Mouse (Mus musculus): Measurements from ENCODE around the gene Alx3.

Gene Alx3

GRCm38 (mm10) chr3:107594662-107595263 is at the start of gene Alx3:
TSS of gene Alx3 (plus strand) at chr3:107595031.
- peak; percentile 76 for DNase-seq

- no peak for DNase-seq
Measured at GRCm38 (mm10) chr3:107545278-107545677, 49.6 kb upstream of the Alx3 start.

GRCm38 (mm10) chr3:107545716-107546412 is 49.0 kb upstream of the Alx3 start:
- no peak for DNase-seq

GRCm38 (mm10) chr3:107546956-107547355 is 47.9 kb upstream of the Alx3 start:
- DNase-seq: peak; percentile 97

GRCm38 (mm10) chr3:107550409-107551049 is 44.3 kb upstream of the Alx3 start:
- no peak for DNase-seq

- no peak for DNase-seq
Measured at GRCm38 (mm10) chr3:107554842-107555241, 40.0 kb upstream of the Alx3 start, which contains the start of gene Ubl4b. TSS of gene Ubl4b (minus strand) at chr3:107555073.

GRCm38 (mm10) chr3:107558740-107559139 is 36.1 kb upstream of the Alx3 start:
- no peak for DNase-seq

- peak; percentile 97 for DNase-seq
Measured at GRCm38 (mm10) chr3:107559183-107559582, 35.6 kb upstream of the Alx3 start.

- no peak for DNase-seq
Measured at GRCm38 (mm10) chr3:107562104-107562503, 32.7 kb upstream of the Alx3 start.

- no peak for DNase-seq
Measured at GRCm38 (mm10) chr3:107562591-107562990, 32.2 kb upstream of the Alx3 start.

- DNase-seq: no peak
Measured at GRCm38 (mm10) chr3:107563880-107564279, 31.0 kb upstream of the Alx3 start.

GRCm38 (mm10) chr3:107565331-107565730 is 29.5 kb upstream of the Alx3 start:
- DNase-seq: no peak

- no peak for DNase-seq
Measured at GRCm38 (mm10) chr3:107567766-107568165, 27.1 kb upstream of the Alx3 start.

- no peak for DNase-seq
Measured at GRCm38 (mm10) chr3:107568721-107569120, 26.1 kb upstream of the Alx3 start.

- no peak for DNase-seq
Measured at GRCm38 (mm10) chr3:107571205-107571604, 23.6 kb upstream of the Alx3 start.

GRCm38 (mm10) chr3:107576807-107577206 is 18.0 kb upstream of the Alx3 start:
- no peak for DNase-seq

- no peak for DNase-seq
Measured at GRCm38 (mm10) chr3:107577810-107578390, 16.9 kb upstream of the Alx3 start.

GRCm38 (mm10) chr3:107579466-107579865 is 15.4 kb upstream of the Alx3 start:
- no peak for DNase-seq

GRCm38 (mm10) chr3:107581103-107582010 is 13.5 kb upstream of the Alx3 start:
- no peak for DNase-seq

GRCm38 (mm10) chr3:107582130-107582874 is 12.5 kb upstream of the Alx3 start:
- DNase-seq: no peak

- no peak for DNase-seq
Measured at GRCm38 (mm10) chr3:107582875-107583767, 11.7 kb upstream of the Alx3 start.
